Mouse (Mus musculus) liver, adult 2 months (tissue): Measurements from ENCODE around the gene Nkx3-2. TPM values are rescaled to one million over a fixed set of nuclear protein-coding genes. Genes with fewer than 3 reads are reported as not detected.

Experiments
- DNase-seq: peaks from one replicate; pipeline ENCODE4 v3.0.0-alpha.2; 2011; ENCODE audit warnings: low read depth, low spot score; ENCODE audit errors: extremely low read depth
- H3K27ac ChIP-seq: fragments of 200-500 bp; replicated peaks from 2 replicates; pipeline ENCODE4 v1.5.1; 2012; ENCODE audit warnings: low read depth, mild to moderate bottlenecking, control low read depth, inconsistent platforms, low read length; ENCODE audit not compliant: insufficient read depth
- H3K27me3 ChIP-seq: fragments of 200-500 bp; 2 replicates; pipeline ENCODE4 v1.6.1; 2012; ENCODE audit warnings: mild to moderate bottlenecking, moderate library complexity, low read length, inconsistent platforms; ENCODE audit not compliant: control insufficient read depth, insufficient read depth
- H3K36me3 ChIP-seq: fragments of 200-500 bp; 2 replicates; pipeline ENCODE4 v1.6.1; 2012; ENCODE audit warnings: low read length, inconsistent platforms; ENCODE audit not compliant: control insufficient read depth, insufficient read depth
- H3K4me1 ChIP-seq: fragments of 200-500 bp; 2 replicates; pipeline ENCODE4 v1.6.1; 2011; ENCODE audit warnings: low read length; ENCODE audit not compliant: control insufficient read depth, insufficient read depth
- H3K4me3 ChIP-seq: fragments of 200-500 bp; 2 replicates; pipeline ENCODE4 v1.5.1; 2011; ENCODE audit warnings: low read depth, mild to moderate bottlenecking, control low read depth, low read length, moderate library complexity; ENCODE audit not compliant: insufficient read depth
- H3K79me2 ChIP-seq: fragments of 200-500 bp; 2 replicates; pipeline ENCODE4 v1.6.1; 2012; ENCODE audit warnings: inconsistent platforms, mild to moderate bottlenecking, low read length, moderate library complexity; ENCODE audit not compliant: control insufficient read depth, insufficient read depth
- H3K9ac ChIP-seq: fragments of 200-500 bp; 2 replicates; pipeline ENCODE4 v1.6.1; 2012; ENCODE audit warnings: low read depth, mild to moderate bottlenecking, control low read depth, inconsistent platforms, low read length
- CTCF ChIP-seq: fragments of 200-500 bp; IDR thresholded peaks from 2 replicates; pipeline ENCODE4 v1.5.1; 2011; ENCODE audit warnings: low read depth, low read length, control low read depth
- POLR2A ChIP-seq: fragments of 200-500 bp; IDR thresholded peaks from 2 replicates; pipeline ENCODE4 v1.6.1; 2011; ENCODE audit warnings: low read length, control low read depth; ENCODE audit not compliant: insufficient read depth; ENCODE audit errors: extremely low read depth
- WGBS: fragments of 180-500 bp; shearing (Covaris S2); methylation state at CpG from one replicate; pipeline ENCODE4 v1.1.7; 2018; 5-methylcytosine and 5-hydroxymethylcytosine counted together
- polyA plus RNA-seq: library from polyadenylated mRNA; depleted of rRNA; stranded (reverse); fragments of >200 nt; gene quantifications from 2 replicates; pipeline ENCODE4 v1.2.3, GENCODE M21; 2012
- total RNA-seq: library from RNA; depleted of rRNA; stranded (reverse); fragments of >200 nt; gene quantifications from 2 replicates; pipeline ENCODE4 v1.2.3, GENCODE M21; 2014

Gene Nkx3-2
- total and polyA plus RNA-seq, 2 experiments: not detected

GRCm38 (mm10) chr5:41760831-41761508 lies 3.3 kb downstream of the Nkx3-2 start:
- TF ChIP-seq CTCF (no peak), POLR2A (no peak)

GRCm38 (mm10) chr5:41760071-41760470 lies 4.2 kb downstream of the Nkx3-2 start:
- no peaks in the 10 kb centered on the region for H3K4me1 ChIP-seq
- no peak overlapping the region for H3K27ac ChIP-seq
- 10% methylated on average over 8 of the region's 8 CpGs for WGBS
- no peaks in the 10 kb centered on the region for H3K36me3 ChIP-seq
- DNase-seq: no peak
- no peaks in the 10 kb centered on the region for H3K79me2 ChIP-seq
- no peak for TF ChIP-seq CTCF
- TF ChIP-seq POLR2A: no peak
- no peak overlapping the region for H3K9ac ChIP-seq
- H3K4me3 ChIP-seq: no peak overlapping the region
- H3K27me3 ChIP-seq: peaks cover 25% of the 10 kb centered on the region

More at GRCm38 (mm10) chr5:41760831-41761508, 3.3 kb downstream of the Nkx3-2 start:
- DNase-seq: no peak
- Histone ChIP-seq H3K79me2 (no peaks in the 10 kb centered on the region), H3K36me3 (no peaks in the 10 kb centered on the region), H3K4me3 (no peak overlapping the region), H3K9ac (no peak overlapping the region), H3K4me1 (no peaks in the 10 kb centered on the region), H3K27ac (no peak overlapping the region), H3K27me3 (peaks cover 25% of the 10 kb centered on the region)
- 8% methylated on average over 22 of the region's 22 CpGs for WGBS

- TF ChIP-seq CTCF: no peak
- no peak for TF ChIP-seq POLR2A
- Histone ChIP-seq H3K27me3 (peaks cover 19% of the 10 kb centered on the region), H3K79me2 (no peaks in the 10 kb centered on the region), H3K4me1 (no peaks in the 10 kb centered on the region), H3K36me3 (no peaks in the 10 kb centered on the region), H3K9ac (no peak overlapping the region), H3K4me3 (no peak overlapping the region), H3K27ac (no peak overlapping the region)
- no peak for DNase-seq
- 12% methylated on average over 19 of the region's 19 CpGs for WGBS
Observed at GRCm38 (mm10) chr5:41758671-41759639, 5.3 kb downstream of the Nkx3-2 start.

GRCm38 (mm10) chr5:41757338-41757737 lies 7.0 kb downstream of the Nkx3-2 start:
- Histone ChIP-seq H3K79me2 (no peaks in the 10 kb centered on the region), H3K36me3 (no peaks in the 10 kb centered on the region), H3K27ac (no peak overlapping the region), H3K4me1 (no peaks in the 10 kb centered on the region), H3K4me3 (no peak overlapping the region), H3K9ac (no peak overlapping the region), H3K27me3 (peaks cover 12% of the 10 kb centered on the region)
- TF ChIP-seq POLR2A: no peak
- TF ChIP-seq CTCF: no peak
- 10% methylated on average over 5 of the region's 5 CpGs for WGBS
- no peak for DNase-seq

- Histone ChIP-seq H3K79me2 (no peaks in the 10 kb centered on the region), H3K36me3 (no peaks in the 10 kb centered on the region), H3K27me3 (peaks cover 6% of the 10 kb centered on the region), H3K9ac (no peak overlapping the region), H3K4me1 (no peaks in the 10 kb centered on the region), H3K4me3 (no peak overlapping the region), H3K27ac (no peak overlapping the region)
- WGBS: 8% methylated on average over 4 of the region's 4 CpGs
- no peak for DNase-seq
- TF ChIP-seq CTCF: no peak
- no peak for TF ChIP-seq POLR2A
Observed at GRCm38 (mm10) chr5:41756396-41756795, 7.9 kb downstream of the Nkx3-2 start.
